Mouse (Mus musculus) CH12.LX (cell line): ENCODE measurements at regions not wholly inside any gene's neighbourhood (a gene's known extent, or its start where the extent isn't known, plus 50 kb on each side); places are given as distances from the start of the nearest gene placed in this dataset.

Source experiments
- DNase-seq: peaks from one replicate; pipeline ENCODE4 v3.0.0-alpha.2; 2013; ENCODE audit errors: extremely low read depth
- H3K27ac ChIP-seq: 2 replicates; pipeline ENCODE4 v1.5.1; 2012; ENCODE audit warnings: low read depth, mild to moderate bottlenecking, control low read depth, moderate library complexity; ENCODE audit not compliant: insufficient read depth
- H3K27me3 ChIP-seq: replicated peaks from 2 replicates; pipeline ENCODE3; 2012; ENCODE audit warnings: inconsistent platforms
- H3K36me3 ChIP-seq, 2 experiments: replicated peaks in 1 of 2; 2 replicates each; pipeline versions ENCODE3 to v1.6.1; 2012; ENCODE audit warnings: inconsistent platforms in 1 of 2, low read length in 1 of 2, mild to moderate bottlenecking in 1 of 2, mixed read lengths in 1 of 2, moderate library complexity in 1 of 2; ENCODE audit not compliant: control insufficient read depth in 1 of 2, insufficient read depth in 1 of 2
- H3K4me1 ChIP-seq, 2 experiments: 2 replicates each; pipeline ENCODE4 v1.6.1; 2012; ENCODE audit warnings: inconsistent platforms in 1 of 2, moderate library complexity in 1 of 2; ENCODE audit not compliant: insufficient read depth in 2 of 2, control insufficient read depth in 1 of 2
- H3K4me2 ChIP-seq: 2 replicates; pipeline ENCODE4 v1.6.1; 2012; ENCODE audit warnings: low read depth, mild to moderate bottlenecking, control low read depth; ENCODE audit not compliant: poor library complexity, insufficient read depth, severe bottlenecking
- H3K4me3 ChIP-seq, 3 experiments: fragments of 150-350 bp in 1 of 3; sonication (generic) in 1 of 3; replicated peaks in 1 of 3; 2 replicates each; pipeline versions ENCODE3 to v1.5.1; 2011 to 2012; ENCODE audit warnings: low read depth in 2 of 3, low read length in 2 of 3, mild to moderate bottlenecking in 2 of 3, moderate library complexity in 2 of 3, control low read depth in 1 of 3, improper control_type of control experiment in 1 of 3, inconsistent platforms in 1 of 3, mixed read lengths in 1 of 3; ENCODE audit not compliant: poor library complexity in 1 of 3
- H3K79me2 ChIP-seq: replicated peaks from 2 replicates; pipeline ENCODE4 v1.6.1; 2012; ENCODE audit warnings: mild to moderate bottlenecking, moderate library complexity; ENCODE audit not compliant: control insufficient read depth, poor library complexity, insufficient read depth, severe bottlenecking; ENCODE audit errors: extremely low read depth
- H3K9ac ChIP-seq: 2 replicates; pipeline ENCODE4 v1.6.1; 2012; ENCODE audit warnings: low read depth, mild to moderate bottlenecking, control low read depth, moderate library complexity; ENCODE audit not compliant: insufficient read depth
- H3K9me3 ChIP-seq: replicated peaks from 2 replicates; pipeline ENCODE3; 2012; ENCODE audit warnings: low read length, inconsistent platforms, mixed read lengths
- CTCF ChIP-seq, 2 experiments: IDR thresholded peaks in 1 of 2; conservative IDR thresholded peaks in 1 of 2; 2 replicates each; pipeline ENCODE4 v1.5.1; 2011 to 2012; ENCODE audit warnings: low read depth in 2 of 2, low read length in 2 of 2, improper control_type of control experiment in 1 of 2, inconsistent platforms in 1 of 2, mild to moderate bottlenecking in 1 of 2, moderate library complexity in 1 of 2
- E2F4 ChIP-seq: IDR thresholded peaks from 2 replicates; pipeline ENCODE4 v1.6.1; 2011; ENCODE audit warnings: low read depth, low read length, improper control_type of control experiment; ENCODE audit not compliant: insufficient replicate concordance
- EP300 ChIP-seq: IDR thresholded peaks from 2 replicates; pipeline ENCODE4 v1.6.1; 2011; ENCODE audit warnings: low read length, improper control_type of control experiment
- GABPA ChIP-seq: IDR thresholded peaks from 2 replicates; pipeline ENCODE4 v1.6.1; 2012; ENCODE audit warnings: low read depth, low read length, improper control_type of control experiment, inconsistent platforms; ENCODE audit not compliant: insufficient replicate concordance
- HCFC1 ChIP-seq: IDR thresholded peaks from 2 replicates; pipeline ENCODE4 v1.6.1; 2012; ENCODE audit warnings: low read depth, mild to moderate bottlenecking, inconsistent platforms, low read length, improper control_type of control experiment
- IRF4 ChIP-seq: IDR thresholded peaks from 2 replicates; pipeline ENCODE4 v1.6.1; 2014; ENCODE audit warnings: low read depth, mild to moderate bottlenecking, inconsistent platforms, low read length, improper control_type of control experiment
- JUND ChIP-seq: conservative IDR thresholded peaks from 2 replicates; pipeline ENCODE4 v1.6.1; 2011; ENCODE audit warnings: low read depth, low read length, improper control_type of control experiment
- KAT2A ChIP-seq: IDR thresholded peaks from 2 replicates; pipeline ENCODE4 v1.6.1; 2012; ENCODE audit warnings: low read length, improper control_type of control experiment, inconsistent platforms; ENCODE audit not compliant: insufficient replicate concordance
- MAFK ChIP-seq: IDR thresholded peaks from 2 replicates; pipeline ENCODE4 v1.6.1; 2011; ENCODE audit warnings: low read length, improper control_type of control experiment; ENCODE audit not compliant: insufficient replicate concordance
- MAX ChIP-seq: IDR thresholded peaks from 2 replicates; pipeline ENCODE4 v1.6.1; 2011; ENCODE audit warnings: low read length, improper control_type of control experiment
- MAZ ChIP-seq: IDR thresholded peaks from 2 replicates; pipeline ENCODE4 v1.6.1; 2012; ENCODE audit warnings: low read depth, mild to moderate bottlenecking, inconsistent platforms, low read length, improper control_type of control experiment, moderate library complexity
- MEF2A ChIP-seq: IDR thresholded peaks from 2 replicates; pipeline ENCODE4 v1.6.1; 2014; ENCODE audit warnings: low read depth, mild to moderate bottlenecking, inconsistent platforms, low read length, improper control_type of control experiment, borderline replicate concordance
- NELFE ChIP-seq: IDR thresholded peaks from 2 replicates; pipeline ENCODE4 v1.6.1; 2011; ENCODE audit warnings: low read depth, low read length, improper control_type of control experiment
- RAD21 ChIP-seq: IDR thresholded peaks from 2 replicates; pipeline ENCODE4 v1.6.1; 2011; ENCODE audit warnings: low read depth, mild to moderate bottlenecking, low read length, improper control_type of control experiment, moderate library complexity
- RCOR1 ChIP-seq: conservative IDR thresholded peaks from 2 replicates; pipeline ENCODE4 v1.6.1; 2012; ENCODE audit warnings: low read depth, mild to moderate bottlenecking, inconsistent platforms, low read length, improper control_type of control experiment
- SIN3A ChIP-seq: IDR thresholded peaks from 2 replicates; pipeline ENCODE4 v1.6.1; 2012; ENCODE audit warnings: low read length, improper control_type of control experiment, inconsistent platforms
- SMC3 ChIP-seq: IDR thresholded peaks from 2 replicates; pipeline ENCODE4 v1.6.1; 2011; ENCODE audit warnings: low read depth, low read length, improper control_type of control experiment
- UBTF ChIP-seq: IDR thresholded peaks from 2 replicates; pipeline ENCODE4 v1.6.1; 2012; ENCODE audit warnings: low read depth, mild to moderate bottlenecking, inconsistent platforms, low read length, improper control_type of control experiment, moderate library complexity
- USF2 ChIP-seq: conservative IDR thresholded peaks from 2 replicates; pipeline ENCODE4 v1.6.1; 2011; ENCODE audit warnings: low read depth, low read length, improper control_type of control experiment
- ZKSCAN1 ChIP-seq: IDR thresholded peaks from 2 replicates; pipeline ENCODE4 v1.6.1; 2012; ENCODE audit warnings: low read depth, inconsistent platforms, low read length, improper control_type of control experiment, borderline replicate concordance
- ZMIZ1 ChIP-seq: IDR thresholded peaks from 2 replicates; pipeline ENCODE4 v1.6.1; 2012; ENCODE audit warnings: low read depth, mild to moderate bottlenecking, inconsistent platforms, low read length, improper control_type of control experiment
- ZNF384 ChIP-seq: IDR thresholded peaks from 2 replicates; pipeline ENCODE4 v1.6.1; 2012; ENCODE audit warnings: low read depth, low read length, improper control_type of control experiment, inconsistent platforms
- dilution Hi-C: fragments of 300-500 bp; cut with MboI; formaldehyde crosslinking; loops from 2 replicates; pipeline ENCODE4 v1.14.3; 2020; ENCODE audit warnings: low sequenced_read_pairs; ENCODE audit not compliant: extremely low pct_unique_long_range_greater_than_20kb, extremely low pct_ligation_motif_present
- in situ Hi-C: fragments of 300-500 bp; cut with MboI; formaldehyde crosslinking; loops from 3 replicates; pipeline ENCODE4 v1.14.3; 2019; ENCODE audit warnings: low sequenced_read_pairs, low pct_ligation_motif_present, low pct_unique_long_range_greater_than_20kb, mixed read lengths

GRCm38 (mm10) chr8:107691251-107691650, 103.0 kb upstream of the Psmd7 start:
- H3K27me3 ChIP-seq = no peaks in the 10 kb centered on the region
- H3K4me2 ChIP-seq = no peak overlapping the region
- H3K4me3 ChIP-seq = no peak overlapping the region
- H3K27ac ChIP-seq = no peak overlapping the region
- H3K9ac ChIP-seq = no peak overlapping the region
- no peaks in the 10 kb centered on the region for H3K36me3 ChIP-seq
- TF ChIP-seq MAZ (no peak), ZNF384 (no peak), E2F4 (no peak), HCFC1 (no peak), GABPA (no peak), JUND (no peak), RAD21 (no peak), MAFK (no peak), USF2 (no peak), CTCF (conservative IDR thresholded peaks at IDR 0.05 in 1 of 2, IDR thresholded peaks at IDR 0.05 in 1 of 2; ENCODE audit: low read depth in 2 of 2, low read length in 2 of 2) (no peak), KAT2A (no peak), UBTF (no peak), ZKSCAN1 (no peak), MAX (no peak), RCOR1 (no peak), ZMIZ1 (no peak), SIN3A (no peak), EP300 (no peak), SMC3 (no peak), IRF4 (no peak)
- in situ Hi-C loops = no loop called here
- dilution Hi-C loops = no loop called here
- H3K9me3 ChIP-seq = no peaks in the 10 kb centered on the region
- no peaks in the 10 kb centered on the region for H3K79me2 ChIP-seq
- no peak for DNase-seq
- H3K4me1 ChIP-seq = no peaks in the 10 kb centered on the region; a peak in 1 of 4 replicates

GRCm38 (mm10) chr8:107696384-107697346, 108.4 kb upstream of the Psmd7 start:
- in situ Hi-C loops (no loop called here), dilution Hi-C loops (no loop called here)
- no peaks in the 10 kb centered on the region for H3K9me3 ChIP-seq
- H3K9ac ChIP-seq = no peak overlapping the region
- no peak overlapping the region for H3K4me3 ChIP-seq
- DNase-seq = no peak
- no peaks in the 10 kb centered on the region for H3K79me2 ChIP-seq
- TF ChIP-seq CTCF (conservative IDR thresholded peaks at IDR 0.05 in 1 of 2, IDR thresholded peaks at IDR 0.05 in 1 of 2; ENCODE audit: low read depth in 2 of 2, low read length in 2 of 2) (no peak), MEF2A (no peak), SIN3A (no peak), RAD21 (no peak), NELFE (no peak)
- no peaks in the 10 kb centered on the region for H3K36me3 ChIP-seq
- no peaks in the 10 kb centered on the region for H3K27me3 ChIP-seq
- no peak overlapping the region for H3K27ac ChIP-seq
- no peaks in the 10 kb centered on the region; a peak in 1 of 4 replicates for H3K4me1 ChIP-seq
- 0 out of 2 replicates have a peak overlapping the region, but pooled peaks have one; percentile 7 for H3K4me2 ChIP-seq
